Mouse (Mus musculus) A20 (cell line): Measurements from ENCODE around the gene Tdg.

Experiments used
- DNase-seq: peaks from one replicate; pipeline ENCODE4 v3.0.0-alpha.2; 2011; ENCODE audit warnings: low read depth, low spot score

The Tdg gene

GRCm38 (mm10) chr10:82662267-82662990 is 32.8 kb downstream of the Tdg start:
- DNase-seq = no peak

GRCm38 (mm10) chr10:82663289-82663688 is 33.7 kb downstream of the Tdg start:
- DNase-seq = no peak

GRCm38 (mm10) chr10:82665951-82666350 is 36.3 kb downstream of the Tdg start:
- DNase-seq = peak; percentile 28

- peak; percentile 82 for DNase-seq
Observed at GRCm38 (mm10) chr10:82666436-82667234, 37.0 kb downstream of the Tdg start.

- peak; percentile 22 for DNase-seq
Observed at GRCm38 (mm10) chr10:82670205-82670604, 40.6 kb downstream of the Tdg start.

GRCm38 (mm10) chr10:82676949-82677348 is 47.3 kb downstream of the Tdg start:
- DNase-seq = no peak

- no peak for DNase-seq
Observed at GRCm38 (mm10) chr10:82680769-82681168, 51.1 kb downstream of the Tdg start.

GRCm38 (mm10) chr10:82681639-82682038 is 52.0 kb downstream of the Tdg start:
- DNase-seq = no peak

- DNase-seq = no peak
Observed at GRCm38 (mm10) chr10:82685440-82685839, 55.8 kb downstream of the Tdg start.

- no peak for DNase-seq
Observed at GRCm38 (mm10) chr10:82689681-82690211, 60.1 kb downstream of the Tdg start.

- DNase-seq = no peak
Observed at GRCm38 (mm10) chr10:82690494-82690893, 60.9 kb downstream of the Tdg start, which contains the start of gene Glt8d2. Gene Glt8d2 (minus strand): TSS chr10:82690650.

- no peak for DNase-seq
Observed at GRCm38 (mm10) chr10:82695956-82696355, 66.3 kb downstream of the Tdg start, which contains the start of gene Hcfc2. Gene Hcfc2 (plus strand): TSS chr10:82696160.

GRCm38 (mm10) chr10:82696453-82697079 is 66.9 kb downstream of the Tdg start:
- DNase-seq = no peak

GRCm38 (mm10) chr10:82697305-82697898 is 67.8 kb downstream of the Tdg start:
- DNase-seq = peak; percentile 63

GRCm38 (mm10) chr10:82698712-82699261 is 69.2 kb downstream of the Tdg start:
- peak; percentile 91 for DNase-seq

GRCm38 (mm10) chr10:82699296-82699941 is 69.8 kb downstream of the Tdg start:
- DNase-seq = peak; percentile 80
